Mouse (Mus musculus): ENCODE results near the gene Ak3. TPM values are rescaled to one million over a fixed set of nuclear protein-coding genes. Genes with fewer than 3 reads are reported as not detected.

Gene Ak3
- polyA plus RNA-seq, 1 experiment from 2014 or later, result 83.8 TPM

GRCm38 (mm10) chr19:29039334-29039733 lies 8.4 kb downstream of the Ak3 start:
- ATAC-seq (replicated peaks; ENCODE audit: low FRiP score), result no peak
- Histone ChIP-seq H3K27me3 (ENCODE audit: control insufficient read depth, insufficient read depth, low read length) (no peaks in the 10 kb centered on the region), H3K4me3 (ENCODE audit: low read depth, low read length) (no peak overlapping the region), H3K9ac (ENCODE audit: low read length) (no peak overlapping the region), H3K4me2 (ENCODE audit: low read depth, low read length, severe bottlenecking) (no peak overlapping the region), H3K9me3 (ENCODE audit: control insufficient read depth, low read length) (no peaks in the 10 kb centered on the region; the same call in 1 of the 2 replicates), H3K36me3 (ENCODE audit: control insufficient read depth, insufficient read depth, low read length) (peaks cover 3% of the 10 kb centered on the region), H3K27ac (ENCODE audit: low read depth, low read length) (no peak overlapping the region), H3K4me1 (replicated peaks; ENCODE audit: control insufficient read depth, insufficient read depth, low read length) (peaks cover 4% of the 10 kb centered on the region; the same call in 1 of the 2 replicates)
- no peak for DNase-seq (ENCODE audit: low spot score)

GRCm38 (mm10) chr19:29037541-29037940 lies 10.2 kb downstream of the Ak3 start:
- Histone ChIP-seq H3K9ac (ENCODE audit: low read length) (no peak overlapping the region), H3K4me3 (ENCODE audit: low read depth, low read length) (no peak overlapping the region), H3K4me1 (replicated peaks; ENCODE audit: control insufficient read depth, insufficient read depth, low read length) (no peaks in the 10 kb centered on the region), H3K27ac (ENCODE audit: low read depth, low read length) (no peak overlapping the region), H3K4me2 (ENCODE audit: low read depth, low read length, severe bottlenecking) (no peak overlapping the region), H3K27me3 (ENCODE audit: control insufficient read depth, insufficient read depth, low read length) (no peaks in the 10 kb centered on the region), H3K9me3 (ENCODE audit: control insufficient read depth, low read length) (no peaks in the 10 kb centered on the region; the same call in 1 of the 2 replicates), H3K36me3 (ENCODE audit: control insufficient read depth, insufficient read depth, low read length) (peaks cover 3% of the 10 kb centered on the region)
- ATAC-seq (replicated peaks; ENCODE audit: low FRiP score) (no peak), DNase-seq (ENCODE audit: low spot score) (no peak)
- WGBS, result 89% methylated on average over 10 of the region's 10 CpGs

GRCm38 (mm10) chr19:29037026-29037425 lies 10.7 kb downstream of the Ak3 start:
- 93% methylated on average over 5 of the region's 5 CpGs for WGBS
- H3K27me3 ChIP-seq (ENCODE audit: control insufficient read depth, insufficient read depth, low read length), result no peaks in the 10 kb centered on the region
- no peaks in the 10 kb centered on the region; the same call in 1 of the 2 replicates for H3K9me3 ChIP-seq (ENCODE audit: control insufficient read depth, low read length)
- H3K4me3 ChIP-seq (ENCODE audit: low read depth, low read length), result no peak overlapping the region
- no peak overlapping the region for H3K9ac ChIP-seq (ENCODE audit: low read length)
- no peaks in the 10 kb centered on the region for H3K4me1 ChIP-seq (replicated peaks; ENCODE audit: control insufficient read depth, insufficient read depth, low read length)
- H3K4me2 ChIP-seq (ENCODE audit: low read depth, low read length, severe bottlenecking), result no peak overlapping the region
- ATAC-seq (replicated peaks; ENCODE audit: low FRiP score) (no peak), DNase-seq (ENCODE audit: low spot score) (no peak)
- H3K36me3 ChIP-seq (ENCODE audit: control insufficient read depth, insufficient read depth, low read length), result peaks cover 3% of the 10 kb centered on the region
- no peak overlapping the region for H3K27ac ChIP-seq (ENCODE audit: low read depth, low read length)

GRCm38 (mm10) chr19:29032662-29033061 lies 15.1 kb downstream of the Ak3 start:
- no peaks in the 10 kb centered on the region for H3K9me3 ChIP-seq (ENCODE audit: control insufficient read depth, low read length)
- no peak overlapping the region for H3K9ac ChIP-seq (ENCODE audit: low read length)
- ATAC-seq (replicated peaks; ENCODE audit: low FRiP score), result no peak
- no peak for DNase-seq (ENCODE audit: low spot score)
- H3K4me1 ChIP-seq (replicated peaks; ENCODE audit: control insufficient read depth, insufficient read depth, low read length), result no peaks in the 10 kb centered on the region
- H3K4me3 ChIP-seq (ENCODE audit: low read depth, low read length), result no peak overlapping the region
- H3K4me2 ChIP-seq (ENCODE audit: low read depth, low read length, severe bottlenecking), result no peak overlapping the region
- no peaks in the 10 kb centered on the region for H3K27me3 ChIP-seq (ENCODE audit: control insufficient read depth, insufficient read depth, low read length)
- no peak overlapping the region for H3K27ac ChIP-seq (ENCODE audit: low read depth, low read length)
- peaks cover 1% of the 10 kb centered on the region for H3K36me3 ChIP-seq (ENCODE audit: control insufficient read depth, insufficient read depth, low read length)

- no peaks in the 10 kb centered on the region for H3K4me1 ChIP-seq (replicated peaks; ENCODE audit: control insufficient read depth, insufficient read depth, low read length)
- no peaks in the 10 kb centered on the region; the same call in 1 of the 2 replicates for H3K36me3 ChIP-seq (ENCODE audit: control insufficient read depth, insufficient read depth, low read length)
- no peak for ATAC-seq (replicated peaks; ENCODE audit: low FRiP score)
These were observed 16.0 kb downstream of the Ak3 start for GRCm38 (mm10) chr19:29031788-29032187.

GRCm38 (mm10) chr19:29024391-29024947 lies 23.3 kb downstream of the Ak3 start:
- ATAC-seq (replicated peaks; ENCODE audit: low FRiP score) (0 out of 2 replicates have a peak, but pooled peaks have one; percentile 51), DNase-seq (ENCODE audit: low spot score) (no peak)
- H3K27ac ChIP-seq (ENCODE audit: low read depth, low read length), result no peak overlapping the region
- no peak overlapping the region for H3K9ac ChIP-seq (ENCODE audit: low read length)
- no peak overlapping the region for H3K4me2 ChIP-seq (ENCODE audit: low read depth, low read length, severe bottlenecking)
- H3K9me3 ChIP-seq (ENCODE audit: control insufficient read depth, low read length), result no peaks in the 10 kb centered on the region
- H3K36me3 ChIP-seq (ENCODE audit: control insufficient read depth, insufficient read depth, low read length), result peaks cover 2% of the 10 kb centered on the region; the same call in 1 of the 2 replicates
- H3K4me3 ChIP-seq (ENCODE audit: low read depth, low read length), result no peak overlapping the region
- H3K27me3 ChIP-seq (ENCODE audit: control insufficient read depth, insufficient read depth, low read length), result no peaks in the 10 kb centered on the region
- H3K4me1 ChIP-seq (replicated peaks; ENCODE audit: control insufficient read depth, insufficient read depth, low read length), result 0 out of 2 replicates have a peak, but pooled peaks cover 3% of the 10 kb centered on the region
- 81% methylated on average over 11 of the region's 11 CpGs for WGBS

More at GRCm38 (mm10) chr19:29031788-29032187, 16.0 kb downstream of the Ak3 start:
- no peak overlapping the region for H3K9ac ChIP-seq (ENCODE audit: low read length)
- H3K4me2 ChIP-seq (ENCODE audit: low read depth, low read length, severe bottlenecking), result no peak overlapping the region
- H3K27me3 ChIP-seq (ENCODE audit: control insufficient read depth, insufficient read depth, low read length), result no peaks in the 10 kb centered on the region
- H3K27ac ChIP-seq (ENCODE audit: low read depth, low read length), result no peak overlapping the region
- H3K4me3 ChIP-seq (ENCODE audit: low read depth, low read length), result no peak overlapping the region
- 91% methylated on average over 3 of the region's 3 CpGs for WGBS
- no peak for DNase-seq (ENCODE audit: low spot score)
- no peaks in the 10 kb centered on the region for H3K9me3 ChIP-seq (ENCODE audit: control insufficient read depth, low read length)

GRCm38 (mm10) chr19:29021754-29022345 lies 25.9 kb downstream of the Ak3 start:
- WGBS, result 92% methylated on average over 7 of the region's 7 CpGs
- ATAC-seq (replicated peaks; ENCODE audit: low FRiP score) (no peak), DNase-seq (ENCODE audit: low spot score) (no peak)
- peaks cover 6% of the 10 kb centered on the region; the same call in 1 of the 2 replicates for H3K36me3 ChIP-seq (ENCODE audit: control insufficient read depth, insufficient read depth, low read length)
- no peak overlapping the region for H3K9ac ChIP-seq (ENCODE audit: low read length)
- H3K4me3 ChIP-seq (ENCODE audit: low read depth, low read length), result no peak overlapping the region
- 0 out of 2 replicates have a peak, but pooled peaks cover 3% of the 10 kb centered on the region for H3K4me1 ChIP-seq (replicated peaks; ENCODE audit: control insufficient read depth, insufficient read depth, low read length)
- H3K27ac ChIP-seq (ENCODE audit: low read depth, low read length), result no peak overlapping the region
- no peaks in the 10 kb centered on the region for H3K9me3 ChIP-seq (ENCODE audit: control insufficient read depth, low read length)
- H3K4me2 ChIP-seq (ENCODE audit: low read depth, low read length, severe bottlenecking), result no peak overlapping the region
- H3K27me3 ChIP-seq (ENCODE audit: control insufficient read depth, insufficient read depth, low read length), result no peaks in the 10 kb centered on the region

GRCm38 (mm10) chr19:29019647-29020046 lies 28.1 kb downstream of the Ak3 start:
- Histone ChIP-seq H3K4me3 (ENCODE audit: low read depth, low read length) (no peak overlapping the region), H3K36me3 (ENCODE audit: control insufficient read depth, insufficient read depth, low read length) (peaks cover 4% of the 10 kb centered on the region; the same call in 1 of the 2 replicates), H3K4me2 (ENCODE audit: low read depth, low read length, severe bottlenecking) (no peak overlapping the region), H3K27ac (ENCODE audit: low read depth, low read length) (no peak overlapping the region), H3K27me3 (ENCODE audit: control insufficient read depth, insufficient read depth, low read length) (no peaks in the 10 kb centered on the region), H3K9ac (ENCODE audit: low read length) (no peak overlapping the region), H3K9me3 (ENCODE audit: control insufficient read depth, low read length) (no peaks in the 10 kb centered on the region), H3K4me1 (replicated peaks; ENCODE audit: control insufficient read depth, insufficient read depth, low read length) (0 out of 2 replicates have a peak, but pooled peaks cover 3% of the 10 kb centered on the region)
- DNase-seq (ENCODE audit: low spot score) (no peak), ATAC-seq (replicated peaks; ENCODE audit: low FRiP score) (no peak)
- WGBS, result 94% methylated on average over 3 of the region's 3 CpGs

GRCm38 (mm10) chr19:29016786-29017185 lies 31.0 kb downstream of the Ak3 start:
- Histone ChIP-seq H3K36me3 (ENCODE audit: control insufficient read depth, insufficient read depth, low read length) (peaks cover 4% of the 10 kb centered on the region; the same call in 1 of the 2 replicates), H3K9me3 (ENCODE audit: control insufficient read depth, low read length) (no peaks in the 10 kb centered on the region), H3K27ac (ENCODE audit: low read depth, low read length) (no peak overlapping the region), H3K27me3 (ENCODE audit: control insufficient read depth, insufficient read depth, low read length) (no peaks in the 10 kb centered on the region), H3K4me2 (ENCODE audit: low read depth, low read length, severe bottlenecking) (no peak overlapping the region), H3K4me3 (ENCODE audit: low read depth, low read length) (no peak overlapping the region), H3K4me1 (replicated peaks; ENCODE audit: control insufficient read depth, insufficient read depth, low read length) (no peaks in the 10 kb centered on the region), H3K9ac (ENCODE audit: low read length) (no peak overlapping the region)
- no peak for ATAC-seq (replicated peaks; ENCODE audit: low FRiP score)
- 89% methylated on average over 5 of the region's 5 CpGs for WGBS
- DNase-seq (ENCODE audit: low spot score), result no peak

All from forebrain, embryonic 11.5 days (tissue).